Mouse (Mus musculus) megakaryocyte, adult 5-6 weeks (primary cell): ENCODE data around the gene Trim61. TPM values are rescaled to one million over a fixed set of nuclear protein-coding genes. Genes with fewer than 3 reads are reported as not detected.

Experiments used
- ATAC-seq: 2 replicates; pipeline ENCODE4 v1.8.0; 2016; ENCODE audit warnings: mild to moderate bottlenecking, inconsistent platforms; ENCODE audit not compliant: poor library complexity, severe bottlenecking
- total RNA-seq, 2 experiments: library from RNA; stranded (forward) in 1 of 2; stranded (reverse) in 1 of 2; fragments of 153-499, 151-499 nt in 1 of 2; fragments of 221-1000, 200-1000 nt in 1 of 2; gene quantifications; 2 replicates each; pipeline versions ENCODE4 v1.2.3 to v1.2.4; 2015 to 2017

Trim61 gene
- total RNA-seq, 2 experiments from 2014 or later = not detected

GRCm38 (mm10) chr8:64998806-64999365, 19.4 kb downstream of the Trim61 start:
- ATAC-seq = no peak

GRCm38 (mm10) chr8:64987731-64988130, 30.6 kb downstream of the Trim61 start, which contains the start of gene Trim75:
Gene Trim75 (minus strand): TSS chr8:64987831.
- no peak for ATAC-seq

- ATAC-seq = no peak
Observed at GRCm38 (mm10) chr8:64983150-64983897, 35.0 kb downstream of the Trim61 start.

Other genes starting within 250 kb of the Trim61 start
- 17.5 and 18.8 TPM in 2 replicates for gene Klhl2, start 168.5 kb downstream of the Trim61 start, total RNA-seq (2015)
- 20.9 and 23.1 TPM in 2 replicates for gene Klhl2, start 168.5 kb downstream of the Trim61 start, total RNA-seq (2017)
- 39.3 and 41.4 TPM in 2 replicates for gene Tmem192, start 71.3 kb downstream of the Trim61 start, total RNA-seq (2015)
- gene Tmem192, start 71.3 kb downstream of the Trim61 start, total RNA-seq (2017) = 18.1 and 22.8 TPM in 2 replicates
- not detected in 2 replicates for gene Trim75, start 30.7 kb downstream of the Trim61 start, total RNA-seq (2015)
- not detected in 2 replicates for gene Trim75, start 30.7 kb downstream of the Trim61 start, total RNA-seq (2017)
- gene Trim60, start 61 bp upstream of the Trim61 start, total RNA-seq (2015) = not detected in 2 replicates
- not detected in 2 replicates for gene Trim60, start 61 bp upstream of the Trim61 start, total RNA-seq (2017)
- not detected in 2 replicates for gene Apela, start 18.8 kb upstream of the Trim61 start, total RNA-seq (2015)
- not detected in 2 replicates for gene Apela, start 18.8 kb upstream of the Trim61 start, total RNA-seq (2017)
- gene Gm10663, start 56.5 kb upstream of the Trim61 start, total RNA-seq (2015) = not detected in 2 replicates
- gene Gm10663, start 56.5 kb upstream of the Trim61 start, total RNA-seq (2017) = not detected in 2 replicates
- not detected in 2 replicates for gene BC030870, start 111.0 kb upstream of the Trim61 start, total RNA-seq (2015)
- not detected in 2 replicates for gene BC030870, start 111.0 kb upstream of the Trim61 start, total RNA-seq (2017)